Mouse (Mus musculus) limb, embryonic 12.5 days (tissue): Measurements from ENCODE around the gene Plek2. TPM values are rescaled to one million over a fixed set of nuclear protein-coding genes. Genes with fewer than 3 reads are reported as not detected.
"Not testable (repeated sequence)": the region's sequence is repeated elsewhere in the genome, so short reads cannot be mapped to it uniquely, and the experiment has no call there.

Source experiments
- ATAC-seq: fragments of 200-750 bp; cut with Nextera tagmentation; 2 replicates; pipeline ENCODE4 v1.8.0; 2017; ENCODE audit warnings: low read depth, moderate TSS enrichment; ENCODE audit not compliant: insufficient number of reproducible peaks, insufficient read depth, low FRiP score, low TSS enrichment
- H3K27ac ChIP-seq: fragments of 300-500 bp; sonication (generic); 2 replicates; pipeline ENCODE4 v1.5.1; 2016; ENCODE audit warnings: mild to moderate bottlenecking, moderate library complexity
- H3K27me3 ChIP-seq: fragments of 300-500 bp; sonication (generic); 2 replicates; pipeline ENCODE4 v1.6.1; 2016; ENCODE audit warnings: mild to moderate bottlenecking, moderate library complexity
- H3K36me3 ChIP-seq: fragments of 300-500 bp; sonication (generic); 2 replicates; pipeline ENCODE4 v1.6.1; 2016; ENCODE audit warnings: mild to moderate bottlenecking, moderate library complexity
- H3K4me1 ChIP-seq: fragments of 300-500 bp; sonication (generic); replicated peaks from 2 replicates; pipeline ENCODE4 v1.6.1; 2016
- H3K4me2 ChIP-seq: fragments of 300-500 bp; sonication (generic); 2 replicates; pipeline ENCODE4 v1.6.1; 2016; ENCODE audit warnings: mild to moderate bottlenecking, moderate library complexity
- H3K4me3 ChIP-seq: fragments of 300-500 bp; sonication (generic); replicated peaks from 2 replicates; pipeline ENCODE4 v1.5.1; 2016; ENCODE audit warnings: mild to moderate bottlenecking
- H3K9ac ChIP-seq: fragments of 300-500 bp; sonication (generic); replicated peaks from 2 replicates; pipeline ENCODE4 v1.6.1; 2016; ENCODE audit warnings: mild to moderate bottlenecking, moderate library complexity
- H3K9me3 ChIP-seq: fragments of 300-500 bp; sonication (generic); 2 replicates; pipeline ENCODE4 v1.6.1; 2016; ENCODE audit warnings: mild to moderate bottlenecking, moderate library complexity
- WGBS: fragments of 180-500 bp; shearing (Covaris S2); methylation state at CpG from one replicate; pipeline ENCODE4 v1.1.7; 2016; 5-methylcytosine and 5-hydroxymethylcytosine counted together
- polyA plus RNA-seq: library from polyadenylated mRNA; unstranded; fragments of >200 nt; fragmentation: Nextera tagmentation; extraction: Ambion mirVana; gene quantifications from 2 replicates; pipeline ENCODE4 v1.2.1, GENCODE M21; 2016

Gene Plek2
- polyA plus RNA-seq, 1 experiment from 2014 or later, result 4.5 TPM

DNA sequence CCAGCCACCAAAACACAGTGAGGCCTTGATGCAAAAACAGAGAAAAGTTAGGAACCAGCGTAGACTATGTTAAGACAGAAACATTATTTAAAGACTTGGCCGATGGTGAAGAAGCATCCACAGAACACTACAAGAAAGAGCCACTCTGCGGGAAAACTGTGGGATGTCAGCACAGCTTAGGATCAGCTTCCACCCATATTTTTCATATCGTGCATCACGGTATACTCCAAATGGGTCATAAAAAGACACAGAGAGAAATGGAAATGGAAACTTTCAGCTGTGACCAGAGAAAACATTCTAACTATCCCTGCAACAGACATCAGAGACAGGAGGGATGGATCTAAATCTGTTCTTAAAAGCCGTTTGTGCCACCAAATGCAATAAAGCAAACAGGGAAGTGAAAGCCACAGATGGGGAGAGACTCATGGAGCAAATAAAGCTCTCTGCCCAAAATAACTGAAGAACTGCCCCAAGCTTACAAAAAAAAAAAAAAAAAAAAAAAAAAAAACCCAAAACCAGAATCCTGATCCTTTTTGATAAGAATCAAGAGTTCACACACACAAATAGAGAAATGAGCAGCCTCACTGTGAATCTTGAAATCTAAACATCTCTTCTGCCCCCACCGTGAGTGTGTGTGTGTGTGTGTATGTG, 16.9 kb upstream of the Plek2 start:
- 83% methylated on average over 7 of the region's 7 CpGs for WGBS
- no peaks in the 10 kb centered on the region for H3K36me3 ChIP-seq
- H3K9ac ChIP-seq, result no peak overlapping the region
- H3K4me2 ChIP-seq, result no peak overlapping the region
- H3K9me3 ChIP-seq, result no peaks in the 10 kb centered on the region
- no peak for ATAC-seq
- H3K4me3 ChIP-seq, result no peak overlapping the region
- no peaks in the 10 kb centered on the region for H3K27me3 ChIP-seq
- H3K27ac ChIP-seq, result no peak overlapping the region
- 0 out of 2 replicates have a peak, but pooled peaks cover 3% of the 10 kb centered on the region for H3K4me1 ChIP-seq

DNA sequence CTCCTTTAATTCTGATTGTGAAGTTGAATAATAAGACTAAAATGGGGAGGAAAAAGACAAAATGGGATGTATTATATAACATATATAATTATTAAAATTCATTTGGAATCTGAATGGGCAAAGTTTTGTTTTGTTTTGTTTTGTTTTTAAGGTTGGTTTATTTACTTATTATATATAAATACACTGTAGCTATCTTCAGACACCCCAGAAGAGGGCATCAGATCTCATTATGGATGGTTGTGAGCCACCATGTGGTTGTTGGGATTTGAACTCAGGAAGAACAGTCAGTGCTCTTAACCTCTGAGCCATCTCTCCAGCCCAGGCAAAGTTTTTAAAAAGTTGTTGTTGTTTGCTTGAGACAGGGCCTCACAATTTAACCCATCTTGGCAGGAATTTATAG, 16.2 kb upstream of the Plek2 start:
- H3K27ac ChIP-seq, result not testable (repeated sequence)

DNA sequence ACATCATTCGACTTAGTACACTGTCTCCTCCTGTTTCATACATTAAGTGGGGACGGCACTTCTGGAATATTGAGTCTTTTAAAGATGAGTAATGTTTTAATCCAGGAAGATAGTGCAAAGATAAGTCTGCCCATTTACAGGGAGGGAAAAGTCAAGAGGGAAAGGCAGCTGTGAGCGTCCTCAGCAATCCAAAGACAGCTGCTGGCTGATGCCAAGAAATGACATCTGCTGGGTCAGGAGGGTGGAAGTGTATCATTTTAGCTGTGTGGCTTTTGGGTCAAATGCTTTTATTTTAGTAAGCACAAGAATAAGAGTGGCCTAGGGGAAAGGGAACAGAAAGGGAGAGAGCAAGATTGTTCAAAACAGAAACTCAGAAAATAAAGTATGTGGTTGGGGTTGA, 15.3 kb upstream of the Plek2 start:
- Histone ChIP-seq H3K9me3 (no peaks in the 10 kb centered on the region), H3K27me3 (no peaks in the 10 kb centered on the region), H3K4me2 (no peak overlapping the region), H3K9ac (no peak overlapping the region), H3K27ac (no peak overlapping the region), H3K4me1 (0 out of 2 replicates have a peak, but pooled peaks cover 3% of the 10 kb centered on the region), H3K36me3 (no peaks in the 10 kb centered on the region), H3K4me3 (no peak overlapping the region)
- no peak for ATAC-seq
- WGBS, result 81% methylated on average over 3 of the region's 3 CpGs

More for the DNA sequence above, 16.2 kb upstream of the Plek2 start:
- not testable (repeated sequence) for H3K9ac ChIP-seq, ATAC-seq, H3K4me2 ChIP-seq, H3K4me1 ChIP-seq, H3K27me3 ChIP-seq, H3K9me3 ChIP-seq, H3K4me3 ChIP-seq, H3K36me3 ChIP-seq

DNA sequence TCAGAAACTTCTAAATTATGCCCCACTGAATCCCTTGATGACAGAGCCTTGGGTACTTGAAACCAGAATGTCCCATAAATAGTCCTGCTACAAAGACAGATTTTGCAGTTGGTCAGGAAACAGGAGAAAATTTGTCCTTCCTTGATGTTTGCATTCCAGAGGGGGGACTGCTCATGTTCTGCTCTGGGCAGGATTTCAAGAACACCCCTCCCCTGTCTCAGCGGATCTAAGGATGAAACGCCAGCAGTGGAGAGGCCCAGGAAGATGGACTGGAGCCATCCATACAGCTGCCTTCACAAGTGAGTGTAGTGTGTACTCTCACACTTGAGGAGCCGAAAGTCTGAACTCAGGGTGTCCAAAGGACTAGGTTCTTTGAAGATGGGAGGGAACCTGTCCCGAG, 14.7 kb upstream of the Plek2 start:
- Histone ChIP-seq H3K9me3 (no peaks in the 10 kb centered on the region), H3K4me2 (no peak overlapping the region), H3K4me1 (0 out of 2 replicates have a peak, but pooled peaks cover 3% of the 10 kb centered on the region), H3K4me3 (no peak overlapping the region), H3K27me3 (no peaks in the 10 kb centered on the region), H3K9ac (no peak overlapping the region), H3K36me3 (no peaks in the 10 kb centered on the region), H3K27ac (no peak overlapping the region)
- ATAC-seq, result no peak
- 72% methylated on average over 4 of the region's 4 CpGs for WGBS

DNA sequence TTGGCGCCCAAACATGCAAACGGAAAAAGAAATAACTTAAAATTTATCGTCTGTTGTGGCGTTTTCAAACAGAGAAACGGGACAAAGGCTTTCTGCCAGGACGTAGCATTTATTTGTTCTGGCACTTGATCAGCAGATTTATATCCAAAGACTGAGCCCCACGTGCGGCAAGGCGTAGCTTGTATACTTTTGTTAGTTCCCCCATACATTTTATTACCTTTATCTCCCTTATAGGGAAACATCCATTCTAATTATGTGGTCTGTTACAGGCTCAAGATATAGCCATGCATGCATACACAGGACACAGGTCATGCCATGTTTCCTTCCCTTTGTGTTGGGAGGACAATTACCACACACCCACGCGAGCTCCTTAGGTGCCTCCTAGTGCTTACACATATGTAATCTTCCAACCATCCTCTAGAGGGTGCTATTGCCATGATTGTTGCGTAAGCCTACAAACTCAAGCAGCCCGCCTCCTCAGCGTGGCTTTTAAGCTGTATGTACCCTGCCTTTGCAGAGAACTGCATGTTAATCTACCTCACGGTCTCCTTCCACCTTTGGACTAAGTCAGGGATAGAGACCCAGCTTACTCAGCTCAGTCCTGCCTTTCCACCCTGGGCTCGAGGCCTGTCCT, 12.4 kb upstream of the Plek2 start:
- no peaks in the 10 kb centered on the region for H3K36me3 ChIP-seq
- no peak overlapping the region for H3K4me3 ChIP-seq
- H3K4me1 ChIP-seq, result 0 out of 2 replicates have a peak, but pooled peaks cover 3% of the 10 kb centered on the region
- peak; percentile 64; the same call in 1 of the 2 replicates for ATAC-seq
- H3K9ac ChIP-seq, result no peak overlapping the region
- H3K27me3 ChIP-seq, result peaks cover 4% of the 10 kb centered on the region
- H3K27ac ChIP-seq, result no peak overlapping the region
- peak overlapping the region; percentile 39 for H3K4me2 ChIP-seq
- no peaks in the 10 kb centered on the region for H3K9me3 ChIP-seq
- WGBS, result 29% methylated on average over 16 of the region's 16 CpGs

DNA sequence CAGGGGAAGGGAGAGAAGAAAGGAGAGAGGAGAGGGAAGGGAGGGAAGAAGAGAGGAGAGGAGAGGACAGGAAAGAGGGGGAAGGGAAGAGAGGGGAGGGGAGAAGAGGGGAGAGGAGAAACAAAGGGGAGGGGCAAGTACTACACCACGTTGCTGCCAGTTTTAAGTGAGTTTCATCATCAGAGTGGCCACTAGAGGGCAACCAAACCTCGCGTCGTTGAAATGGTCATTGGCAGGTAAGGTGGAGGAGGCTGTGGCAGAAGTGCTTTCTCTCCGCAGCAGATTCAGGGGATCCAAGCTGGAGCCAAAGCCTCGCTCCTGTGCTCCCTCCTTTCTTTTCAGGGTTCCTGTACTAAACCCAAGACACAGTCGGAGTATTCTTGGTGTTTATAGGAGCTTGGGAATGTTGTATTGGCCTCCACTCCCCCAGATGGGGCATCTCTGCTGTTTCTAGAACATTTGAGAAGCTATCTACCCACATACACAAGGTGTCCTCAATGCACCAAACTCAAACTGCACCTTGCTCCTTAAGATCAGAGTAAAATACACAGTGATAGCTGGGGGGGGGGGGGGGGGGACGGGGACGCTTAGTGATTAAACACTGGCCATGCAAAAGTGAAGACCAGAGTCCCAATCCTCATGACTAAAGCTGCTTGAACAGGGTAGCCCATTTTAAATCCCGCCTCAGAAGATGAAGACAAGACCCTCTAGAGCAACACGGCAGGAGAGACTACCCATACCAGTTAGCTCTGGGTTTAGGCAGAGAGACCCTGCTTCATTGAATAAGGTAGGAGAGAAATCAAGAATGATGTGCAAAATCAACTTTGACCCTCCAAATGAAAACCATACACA, 11.7 kb upstream of the Plek2 start:
- H3K36me3 ChIP-seq, result no peaks in the 10 kb centered on the region
- 0 out of 2 replicates have a peak, but pooled peaks cover 3% of the 10 kb centered on the region for H3K4me1 ChIP-seq
- peak overlapping the region; percentile 39 for H3K4me2 ChIP-seq
- H3K27me3 ChIP-seq, result peaks cover 11% of the 10 kb centered on the region
- ATAC-seq, result peak; percentile 45; the same call in 1 of the 2 replicates
- WGBS, result 16% methylated on average over 11 of the region's 11 CpGs
- H3K9me3 ChIP-seq, result no peaks in the 10 kb centered on the region
- H3K27ac ChIP-seq, result no peak overlapping the region
- H3K4me3 ChIP-seq, result no peak overlapping the region
- H3K9ac ChIP-seq, result no peak overlapping the region

DNA sequence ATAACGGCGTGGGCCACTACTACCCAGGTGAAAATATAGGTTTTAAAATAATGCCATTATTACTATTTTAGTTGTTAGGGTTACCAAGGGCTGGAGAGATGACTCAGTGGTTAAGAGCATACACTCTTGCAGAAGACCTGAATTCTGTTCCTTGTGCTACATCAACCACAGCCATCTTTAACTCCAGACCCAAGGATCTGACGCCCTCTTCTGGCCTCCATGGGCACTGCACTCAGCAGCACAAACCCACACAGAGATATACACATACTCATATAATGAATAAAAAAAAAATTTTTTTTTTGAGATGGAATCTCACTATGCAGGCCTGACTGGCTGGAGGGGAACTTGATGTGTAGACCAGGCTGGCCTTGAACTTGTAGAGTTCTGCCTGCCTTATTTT, 9.5 kb upstream of the Plek2 start:
- Histone ChIP-seq H3K4me3 (no peak overlapping the region), H3K27me3 (peaks cover 32% of the 10 kb centered on the region), H3K9me3 (no peaks in the 10 kb centered on the region), H3K4me1 (peaks cover 9% of the 10 kb centered on the region), H3K9ac (no peak overlapping the region), H3K36me3 (no peaks in the 10 kb centered on the region), H3K4me2 (no peak overlapping the region), H3K27ac (no peak overlapping the region)
- ATAC-seq, result no peak
- WGBS, result 75% methylated on average over 3 of the region's 3 CpGs

DNA sequence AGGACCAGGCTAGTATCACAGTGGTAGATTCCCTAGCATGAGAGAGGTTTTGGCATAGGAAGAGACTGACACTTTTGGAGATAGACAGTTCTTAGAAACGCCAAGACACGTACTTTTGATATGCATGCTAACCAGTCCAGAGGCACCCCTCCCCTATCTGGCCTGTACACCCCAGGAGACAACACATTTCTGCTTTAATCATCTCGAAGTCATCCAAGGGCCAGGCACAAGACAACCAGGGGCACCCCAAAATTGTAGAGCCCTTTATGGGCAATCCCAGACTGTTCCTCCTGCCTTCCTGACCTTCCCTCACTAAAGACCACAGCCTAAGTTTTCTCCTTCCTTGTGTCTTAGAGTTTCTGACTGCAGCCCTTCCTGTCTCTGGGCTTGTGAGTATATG, 8.8 kb upstream of the Plek2 start:
- Histone ChIP-seq H3K9ac (no peak overlapping the region), H3K27me3 (peaks cover 39% of the 10 kb centered on the region), H3K4me1 (peaks cover 16% of the 10 kb centered on the region), H3K9me3 (no peaks in the 10 kb centered on the region), H3K4me3 (no peak overlapping the region), H3K36me3 (no peaks in the 10 kb centered on the region), H3K4me2 (no peak overlapping the region), H3K27ac (no peak overlapping the region)
- ATAC-seq, result no peak
- WGBS, result 66% methylated on average over 3 of the region's 3 CpGs

DNA sequence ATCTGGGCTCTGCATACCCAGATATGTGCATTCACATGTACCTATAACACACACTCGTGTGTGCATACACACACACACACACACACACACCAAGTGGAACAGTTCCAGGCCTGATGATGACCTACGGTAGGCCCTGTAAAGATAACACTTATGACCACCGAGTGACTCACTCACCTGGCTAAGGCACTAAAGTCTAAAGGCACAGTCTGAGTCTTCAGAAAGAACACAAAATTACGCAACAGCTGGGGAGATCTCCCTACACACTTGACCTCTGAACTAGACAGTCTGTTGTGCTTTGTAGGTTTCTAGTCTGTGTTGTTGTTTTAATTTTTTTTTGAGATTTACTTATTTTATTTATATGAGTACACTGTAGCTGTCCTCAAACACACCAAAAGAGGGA, 7.7 kb upstream of the Plek2 start:
- H3K9ac ChIP-seq, result no peak overlapping the region
- no peaks in the 10 kb centered on the region for H3K9me3 ChIP-seq
- 85% methylated on average over 4 of the region's 4 CpGs for WGBS
- H3K27me3 ChIP-seq, result peaks cover 49% of the 10 kb centered on the region
- no peak for ATAC-seq
- H3K4me2 ChIP-seq, result no peak overlapping the region
- no peak overlapping the region for H3K4me3 ChIP-seq
- peaks cover 16% of the 10 kb centered on the region for H3K4me1 ChIP-seq
- no peaks in the 10 kb centered on the region for H3K36me3 ChIP-seq
- no peak overlapping the region for H3K27ac ChIP-seq

DNA sequence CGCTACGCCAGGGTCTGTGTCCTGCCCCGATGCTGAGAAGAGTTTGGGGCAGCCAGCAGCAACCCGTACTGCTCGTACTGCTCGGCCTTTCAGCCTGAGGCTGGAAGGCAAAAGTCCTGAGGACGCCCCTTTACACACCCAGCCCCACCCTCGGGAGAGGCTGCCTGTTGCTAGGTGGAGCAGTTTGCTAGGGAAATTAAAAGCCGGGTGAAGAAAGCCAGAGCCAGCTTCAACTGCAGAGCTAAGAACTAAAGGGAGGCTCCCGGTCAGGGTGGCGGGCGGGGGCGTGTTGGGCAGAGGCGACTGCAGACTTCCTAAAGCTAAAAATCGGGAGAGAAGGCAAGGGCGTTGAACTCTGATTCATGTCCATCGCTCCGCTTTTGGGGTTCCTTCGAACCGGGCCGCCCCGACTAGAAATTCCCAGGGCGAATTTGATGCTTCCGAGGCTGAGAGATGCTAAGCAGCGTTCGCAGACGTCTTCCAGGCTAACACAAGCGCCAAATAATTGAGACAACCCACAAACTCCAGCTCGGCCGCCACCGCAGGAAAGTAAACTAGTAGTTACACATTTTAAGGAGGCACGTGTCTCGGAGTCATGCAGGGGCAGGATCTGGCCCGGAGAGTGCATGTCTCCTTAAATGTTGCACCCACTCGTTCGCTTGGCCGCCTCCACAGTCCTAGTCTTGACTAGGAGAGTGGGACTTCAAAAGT, 5.1 kb upstream of the Plek2 start:
- H3K4me3 ChIP-seq, result peak overlapping the region; percentile 42
- peaks cover 73% of the 10 kb centered on the region for H3K27me3 ChIP-seq
- H3K27ac ChIP-seq, result no peak overlapping the region
- peaks cover 15% of the 10 kb centered on the region for H3K4me1 ChIP-seq
- H3K9me3 ChIP-seq, result no peaks in the 10 kb centered on the region
- WGBS, result under 1% methylated on average over 37 of the region's 37 CpGs
- no peaks in the 10 kb centered on the region for H3K36me3 ChIP-seq
- ATAC-seq, result peak; percentile 42; the same call in 1 of the 2 replicates
- H3K4me2 ChIP-seq, result peak overlapping the region; percentile 77
- peak overlapping the region; percentile 51 for H3K9ac ChIP-seq
